Mouse (Mus musculus) adrenal gland, postnatal 10 days (tissue): ENCODE measurements around the gene Gm20422. TPM values are rescaled to one million over a fixed set of nuclear protein-coding genes. Genes with fewer than 3 reads are reported as not detected.
"Not testable (repeated sequence)": the region's sequence is repeated elsewhere in the genome, so short reads cannot be mapped to it uniquely, and the experiment has no call there.

Source experiments
- DNase-seq: peaks from one replicate; pipeline ENCODE4 v3.0.0; 2021; ENCODE audit warnings: mixed read lengths
- total RNA-seq, 2 experiments: library from RNA; stranded (reverse); gene quantifications; 2 replicates each; pipeline ENCODE4 v1.2.3; 2021

Gm20422 gene
- total RNA-seq, 2 experiments from 2014 or later, result 2.8 TPM; not detected in 1

DNA sequence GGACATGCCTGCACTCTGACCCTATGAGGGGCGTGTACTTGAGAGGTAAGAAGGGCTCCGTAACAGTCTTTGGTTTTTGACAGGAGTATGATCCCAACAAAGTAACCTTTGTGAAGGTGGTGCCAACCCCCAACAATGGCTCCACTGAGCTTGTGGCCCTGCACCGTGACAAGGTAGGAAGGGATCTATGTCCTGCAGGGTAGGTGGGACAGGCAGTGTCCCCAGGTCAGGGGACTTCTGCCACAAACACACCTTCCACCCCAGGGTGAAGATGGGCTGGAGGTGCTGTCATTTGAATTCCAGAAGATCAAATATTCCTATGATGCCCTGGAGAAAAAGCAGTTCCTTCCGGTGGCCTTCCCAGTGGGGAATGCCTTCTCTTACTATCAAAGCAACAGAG is 19.0 kb upstream of the Gm20422 start:
- no peak for DNase-seq

DNA sequence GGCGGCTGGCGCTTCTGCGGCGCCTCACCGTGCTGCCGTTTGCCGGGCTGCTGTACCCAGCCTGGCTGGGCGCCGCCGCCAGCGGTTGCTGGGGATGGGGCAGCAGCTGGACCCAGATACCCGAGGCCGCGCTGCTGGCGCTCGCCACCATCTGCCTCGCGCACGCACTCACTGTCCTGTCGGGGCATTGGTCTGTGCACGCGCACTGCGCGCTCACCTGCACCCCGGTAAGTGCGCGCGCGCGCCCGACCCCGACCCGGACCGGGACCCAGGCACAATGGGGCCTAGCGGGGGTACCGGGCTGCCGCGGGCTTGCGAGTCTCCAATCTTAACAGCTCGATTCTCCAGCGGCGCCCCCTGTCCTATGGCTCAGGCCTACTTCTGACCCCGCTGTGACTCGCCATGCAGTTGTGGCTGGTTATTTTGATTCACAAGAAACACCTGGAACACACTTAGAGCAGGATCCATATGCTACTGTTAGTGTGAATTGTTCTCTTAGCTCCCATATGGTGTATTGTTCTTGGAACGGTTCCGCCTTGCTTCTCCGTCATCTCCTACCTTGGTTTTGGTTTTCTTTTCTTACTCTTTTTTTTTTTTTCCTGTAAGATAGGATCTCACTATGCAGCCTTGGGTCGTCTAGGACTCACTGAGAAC is 16.9 kb upstream of the Gm20422 start:
- peak; percentile 58 for DNase-seq

DNA sequence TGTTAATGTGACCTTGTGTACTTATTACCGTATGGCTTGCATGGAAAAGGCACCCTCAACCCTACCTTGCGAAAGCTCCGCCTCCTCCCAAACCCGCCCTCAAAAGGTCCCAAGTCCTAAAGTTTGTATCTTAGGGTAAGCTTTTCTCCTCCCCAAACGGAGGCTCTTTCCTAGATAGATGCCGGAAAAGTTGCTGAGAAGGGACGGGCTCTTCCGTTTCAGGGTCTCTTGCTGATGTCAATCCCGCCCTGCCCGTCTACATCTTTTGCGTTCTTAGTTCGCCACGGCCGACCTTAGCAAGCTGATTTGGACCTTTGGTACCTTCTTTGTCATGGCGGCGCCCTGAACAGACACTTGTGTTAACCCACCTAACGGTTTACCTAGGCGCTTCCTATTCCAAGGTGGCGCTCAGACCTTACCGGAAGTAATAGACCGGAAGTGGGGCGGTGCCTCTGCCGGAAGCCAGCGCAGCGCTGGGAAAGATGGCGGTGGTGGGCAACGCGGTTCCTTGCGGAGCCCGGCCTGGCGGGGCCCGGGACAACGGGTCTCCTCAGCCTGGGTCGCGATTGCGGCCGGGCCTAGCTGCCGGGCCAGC is 16.2 kb upstream of the Gm20422 start, which contains the start of the genes Atp13a1 and Zfp866:
Gene Atp13a1 (plus strand): TSS at position 391 of the 595 bp plus-strand sequence.
Gene Zfp866 (minus strand): TSS at position 406 of the 595 bp plus-strand sequence.
- DNase-seq, result peak; percentile 93

DNA sequence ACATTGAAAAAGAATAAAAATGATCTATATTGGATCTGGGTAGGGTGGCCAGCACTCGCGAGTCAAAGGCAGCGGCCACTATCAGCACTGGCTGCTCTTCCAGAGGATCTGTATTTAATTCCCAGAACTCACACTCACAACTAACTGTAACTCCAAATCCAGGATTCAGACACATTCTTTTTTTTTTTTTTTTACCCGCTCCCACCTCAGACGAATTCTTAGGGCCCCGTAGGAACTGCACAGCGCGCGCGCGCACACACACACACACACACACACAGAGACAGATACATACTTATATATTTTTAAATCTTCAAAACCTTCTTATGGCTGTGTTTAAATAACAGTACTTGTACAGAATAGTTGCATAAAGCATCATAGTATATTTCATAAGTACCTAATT is 15.7 kb upstream of the Gm20422 start:
- DNase-seq, result no peak

DNA sequence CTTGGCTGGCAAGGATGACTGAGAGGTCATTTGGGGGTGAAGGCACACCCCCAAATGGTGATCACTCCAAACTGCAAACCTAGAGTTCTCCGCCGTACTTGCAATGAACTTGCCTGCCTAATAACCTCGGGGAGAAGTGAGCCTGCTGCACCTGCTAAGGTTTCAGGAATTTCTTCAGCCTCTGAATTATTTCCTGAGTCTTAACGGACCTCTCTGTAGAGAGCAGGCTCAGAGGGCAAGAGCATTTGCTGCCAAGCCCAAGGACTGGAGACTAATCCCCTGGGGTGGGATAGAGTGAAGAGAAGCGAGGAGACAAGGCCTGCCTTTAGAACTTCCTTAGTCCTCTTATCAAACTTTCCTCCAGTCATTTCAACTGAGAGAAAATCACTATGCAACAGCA is 15.0 kb upstream of the Gm20422 start:
- DNase-seq, result no peak

DNA sequence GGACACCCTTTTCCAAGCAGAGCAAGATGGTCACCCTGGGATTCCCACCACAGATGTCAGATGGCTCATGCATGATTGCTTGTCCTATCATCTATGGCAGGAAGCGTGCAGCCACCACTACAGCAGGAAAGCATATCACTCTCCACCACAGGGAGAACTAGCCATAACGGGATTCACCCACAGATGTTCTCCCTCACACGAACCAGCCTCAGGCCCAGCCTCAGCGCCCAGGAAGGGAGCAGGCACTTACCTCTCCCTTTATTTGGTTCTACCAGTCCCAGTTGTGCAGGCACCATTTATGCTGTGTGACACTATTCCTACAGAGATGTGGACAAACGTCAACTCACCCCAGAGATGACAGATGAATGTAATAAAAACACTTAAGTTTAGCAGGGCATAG is 14.4 kb upstream of the Gm20422 start:
- no peak for DNase-seq

DNA sequence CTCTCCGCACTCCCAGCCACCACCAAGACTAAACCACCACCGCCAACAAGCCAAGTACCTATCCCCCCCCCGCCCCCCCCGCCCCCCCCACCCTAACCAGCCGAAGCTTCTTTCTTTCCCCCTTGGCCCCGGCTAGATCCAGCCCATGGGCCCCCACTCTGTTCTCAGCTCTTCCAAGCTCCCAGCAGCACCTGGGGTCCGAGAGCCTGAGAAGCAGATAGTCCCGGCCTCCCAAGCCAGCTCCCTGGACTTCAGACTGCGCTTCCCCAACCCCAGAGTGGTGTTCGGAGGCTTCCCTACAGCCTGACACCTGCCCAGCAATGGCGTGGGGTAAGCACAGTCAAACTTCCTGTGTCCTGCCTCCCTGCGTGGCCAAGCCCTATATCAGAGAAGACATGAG is 2.4 kb upstream of the Gm20422 start:
- DNase-seq, result no peak

DNA sequence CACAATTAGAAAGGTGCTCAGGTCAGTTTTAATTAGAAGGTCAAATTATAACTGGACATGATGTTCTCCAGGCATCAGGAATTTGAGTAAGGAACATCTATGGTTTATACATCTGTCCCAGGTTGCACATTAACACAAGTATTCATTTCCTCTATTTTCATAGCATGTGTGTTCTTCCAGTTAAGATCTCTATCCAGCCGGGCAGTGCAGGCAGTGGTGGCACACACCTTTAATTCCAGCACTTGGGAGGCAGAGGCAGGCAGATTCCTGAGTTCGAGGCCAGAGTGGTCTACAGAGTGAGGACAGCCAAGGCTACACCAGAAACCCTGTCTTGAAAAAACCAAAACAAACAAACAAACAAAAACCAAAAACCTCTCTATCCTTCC is 456 bp upstream of the Gm20422 start:
- no peak for DNase-seq

DNA sequence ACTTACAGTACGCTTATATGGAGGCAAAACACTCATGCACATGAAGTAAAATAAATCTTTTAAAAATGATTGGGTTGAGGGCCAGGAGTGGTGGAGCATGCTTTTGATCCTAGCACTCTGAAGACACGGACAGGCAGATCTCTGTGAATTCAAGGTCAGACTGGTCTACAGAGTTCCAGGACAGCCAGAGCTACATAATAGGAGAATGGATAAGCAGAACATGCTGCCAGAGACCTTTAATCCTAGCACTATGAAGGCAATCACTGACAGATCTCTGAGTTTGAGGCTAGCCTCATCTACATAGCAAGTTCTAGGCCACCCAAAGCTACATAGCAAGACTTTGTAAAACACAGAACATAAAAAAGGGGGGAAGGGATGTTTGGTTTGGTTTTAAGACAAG is 2.6 kb downstream of the Gm20422 start:
- DNase-seq, result no peak

DNA sequence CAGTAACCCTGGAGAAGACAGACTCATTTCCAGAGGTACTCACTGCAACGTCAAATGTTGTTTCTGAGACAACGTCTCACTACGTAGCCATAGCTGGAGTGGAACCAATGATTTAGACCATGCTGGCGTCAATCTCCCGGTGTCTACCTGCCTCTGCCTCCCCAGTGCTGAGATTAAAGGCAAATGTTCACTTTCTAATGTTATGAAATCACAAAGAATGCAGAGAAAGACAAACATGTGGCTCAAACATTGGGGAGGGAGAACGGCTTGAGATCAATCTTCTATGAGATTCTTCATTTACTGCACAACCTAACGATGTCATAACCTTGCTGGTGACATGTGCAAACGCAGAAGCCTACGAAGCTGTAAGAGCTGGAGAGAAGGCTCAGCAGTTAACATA is 3.5 kb downstream of the Gm20422 start:
- no peak for DNase-seq

DNA sequence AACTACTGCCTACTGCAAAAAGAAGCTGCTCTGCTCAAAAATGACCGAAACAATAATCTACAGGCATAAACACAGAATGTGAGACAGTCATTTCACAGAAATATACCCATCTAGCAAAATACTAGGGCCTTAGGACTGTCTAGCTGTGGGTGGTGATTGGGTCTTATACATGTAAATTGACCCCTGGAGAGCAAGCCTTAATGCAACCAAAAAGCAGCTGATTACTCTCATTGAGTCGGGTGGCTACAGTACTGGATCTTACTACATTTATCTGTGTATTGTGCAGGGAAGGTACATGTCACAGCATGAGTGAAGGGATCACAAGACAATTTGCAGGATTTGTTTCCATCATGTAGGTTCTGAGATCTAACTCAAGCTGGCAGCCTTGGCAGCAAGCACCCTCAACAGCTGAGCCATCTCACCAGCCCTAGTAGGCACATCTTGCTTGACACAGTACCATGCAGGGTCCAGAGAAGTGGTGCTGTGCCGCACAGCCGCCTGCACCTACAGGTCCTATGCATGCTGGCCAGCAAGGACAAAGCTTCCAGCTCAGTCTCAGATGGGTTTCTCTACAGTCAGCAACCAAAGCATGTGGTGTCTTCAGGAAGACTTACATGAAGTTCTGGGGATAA is 12.8 kb downstream of the Gm20422 start:
- DNase-seq, result no peak

DNA sequence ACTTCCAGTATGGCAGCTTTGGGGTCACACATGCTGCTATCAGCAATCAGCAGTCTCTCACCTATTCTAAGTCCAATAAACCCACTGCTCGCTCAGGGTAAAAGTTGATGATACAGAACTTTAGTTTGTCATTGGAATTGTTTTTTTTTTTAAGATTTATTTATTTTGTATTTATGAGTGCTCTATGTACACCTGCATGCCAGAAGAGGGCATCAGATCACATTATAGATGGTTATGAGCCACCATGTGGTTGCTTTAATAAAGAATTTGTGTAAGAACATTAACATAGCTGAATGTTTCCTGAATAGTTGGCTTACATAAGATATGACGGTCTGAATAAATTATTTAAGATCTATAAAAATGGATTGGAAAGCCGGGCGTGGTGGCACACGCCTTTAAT is 16.4 kb downstream of the Gm20422 start:
- no peak for DNase-seq

DNA sequence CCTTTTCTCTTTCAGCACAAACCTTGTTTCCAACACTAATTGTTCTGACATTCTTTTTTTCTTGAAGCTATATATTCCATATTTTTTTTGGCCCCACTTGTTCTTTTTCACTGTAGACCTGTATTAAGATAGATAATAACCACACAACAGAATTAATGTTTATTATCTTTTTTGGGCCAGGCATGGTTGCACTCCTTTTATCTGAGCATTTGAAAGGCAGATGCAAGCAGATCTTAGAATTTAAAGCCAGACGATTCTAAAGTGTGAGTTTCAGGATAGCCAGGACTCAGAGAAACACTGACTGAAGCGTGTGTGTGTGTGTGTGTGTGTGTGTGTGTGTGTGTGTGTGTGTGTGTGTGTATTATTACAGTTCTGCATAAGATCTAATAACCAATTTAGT is 22.2 kb downstream of the Gm20422 start:
- no peak for DNase-seq

DNA sequence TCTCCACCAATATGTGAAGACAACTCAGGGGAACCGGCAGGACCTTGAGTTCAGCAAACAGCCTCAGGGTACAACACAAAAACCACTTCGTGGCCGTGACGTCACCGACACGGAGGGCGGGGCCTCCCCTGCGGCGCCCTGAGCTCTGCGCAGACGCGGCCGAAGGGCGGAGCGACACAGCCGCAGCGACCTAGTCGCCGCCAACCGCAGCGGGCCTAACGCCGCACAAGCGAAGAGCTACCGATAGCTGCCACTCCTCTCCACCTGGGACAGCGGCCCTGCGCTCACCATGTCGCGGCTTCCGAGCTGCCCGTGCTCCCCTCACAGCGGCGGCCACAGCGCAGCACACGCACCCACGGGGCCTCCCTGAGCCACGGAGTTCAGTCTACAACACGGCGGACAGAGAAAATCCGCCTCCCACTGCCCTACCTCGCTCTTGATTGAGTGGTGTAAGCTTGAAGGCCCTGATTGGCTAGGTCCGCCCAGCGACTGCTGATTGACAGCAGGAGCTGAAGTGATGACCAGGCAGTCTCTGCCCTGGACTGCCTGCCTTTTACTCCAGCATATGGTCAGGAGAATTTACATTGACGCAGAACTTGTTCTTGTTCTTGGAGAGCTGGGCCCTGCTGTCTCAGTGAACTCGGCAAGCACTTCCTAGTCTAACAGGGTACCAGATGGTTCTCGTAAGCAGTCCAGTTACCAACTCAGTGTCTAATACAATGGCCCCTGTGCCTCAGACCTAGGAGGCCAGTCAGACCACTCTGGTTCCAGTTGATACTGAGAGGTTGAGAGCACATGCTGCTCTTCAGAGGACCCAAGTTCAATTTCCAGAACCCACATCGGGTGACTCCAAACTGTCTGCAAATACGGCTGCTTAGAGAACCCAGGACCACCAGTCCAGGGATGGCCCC is 24.9 kb downstream of the Gm20422 start, which contains the start of gene Zfp963:
Gene Zfp963 (minus strand): TSS at position 427 of the 911 bp plus-strand sequence.
- DNase-seq, result peak; percentile 98

DNA sequence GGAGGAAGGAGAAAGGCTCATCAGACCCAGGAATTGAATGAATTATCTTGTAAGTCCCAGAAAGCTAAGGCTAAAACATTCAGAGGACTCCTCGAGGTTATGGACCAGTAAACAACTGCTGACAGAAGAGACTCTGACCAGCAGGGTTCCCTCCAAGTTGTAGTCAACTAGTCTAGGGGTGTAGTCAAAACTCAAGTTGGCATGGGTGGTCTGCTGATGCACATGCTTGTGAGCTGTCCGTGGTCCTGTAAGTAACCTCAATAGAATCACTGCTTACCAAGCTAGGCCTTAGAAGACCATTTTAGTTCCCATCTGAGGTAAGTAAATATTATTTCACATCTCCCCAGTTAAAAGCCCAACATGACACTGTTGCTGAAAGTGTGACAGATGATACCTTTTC is 33.5 kb downstream of the Gm20422 start:
- no peak for DNase-seq

DNA sequence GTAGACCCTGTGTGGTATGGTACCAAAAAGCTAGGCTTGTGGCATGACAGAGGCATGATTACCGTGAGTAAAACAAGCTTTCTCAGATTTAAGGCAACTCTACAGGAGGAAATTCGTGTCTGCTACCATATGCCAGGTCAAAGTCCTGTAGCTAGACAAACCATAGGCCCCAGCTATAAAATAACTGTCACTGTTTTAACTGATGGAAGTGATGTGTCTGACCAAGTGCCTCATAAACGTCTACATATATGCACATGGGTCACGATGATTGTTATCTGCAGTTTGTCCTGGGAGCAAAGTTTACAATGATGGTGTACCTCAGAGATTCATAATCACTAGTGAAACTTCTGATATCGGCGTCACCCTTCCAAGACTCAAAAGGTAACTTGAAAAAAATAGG is 33.9 kb downstream of the Gm20422 start:
- no peak for DNase-seq

DNA sequence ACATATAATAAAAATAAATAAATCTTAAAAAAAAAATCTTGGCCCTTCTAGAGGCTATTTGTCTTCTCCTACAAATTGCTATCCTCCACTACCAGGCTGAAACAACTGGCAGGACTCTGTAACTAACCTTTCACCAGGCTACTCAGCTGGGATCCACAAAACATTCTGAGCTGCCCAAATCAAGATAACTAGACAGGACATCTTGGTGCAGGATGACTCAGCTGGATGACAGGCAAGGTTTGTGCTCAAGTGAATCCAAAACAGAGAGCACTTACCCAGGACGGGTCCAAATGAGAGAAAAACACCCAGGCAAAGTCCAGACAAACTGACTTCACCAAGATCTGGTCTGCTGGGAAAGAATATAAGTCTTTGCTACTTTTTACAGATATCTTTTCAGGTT is 39.2 kb downstream of the Gm20422 start:
- DNase-seq, result no peak

DNA sequence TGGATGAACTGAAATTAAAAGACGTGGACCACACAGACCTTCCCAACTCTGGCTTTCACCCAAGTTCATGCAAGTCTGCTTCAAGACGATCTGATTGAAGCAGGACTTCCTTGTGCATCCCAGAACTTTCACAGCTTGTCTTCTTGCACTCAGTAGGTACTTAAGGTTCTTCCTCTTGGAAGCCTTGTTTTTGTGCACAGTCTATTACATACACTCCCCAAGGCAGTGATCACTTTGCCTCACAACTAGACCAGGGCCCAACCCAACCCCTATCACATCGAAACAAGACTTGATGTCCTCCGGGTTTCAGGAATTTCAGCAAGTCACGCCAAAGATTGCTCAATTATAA is 57.5 kb downstream of the Gm20422 start:
- DNase-seq, result no peak

DNA sequence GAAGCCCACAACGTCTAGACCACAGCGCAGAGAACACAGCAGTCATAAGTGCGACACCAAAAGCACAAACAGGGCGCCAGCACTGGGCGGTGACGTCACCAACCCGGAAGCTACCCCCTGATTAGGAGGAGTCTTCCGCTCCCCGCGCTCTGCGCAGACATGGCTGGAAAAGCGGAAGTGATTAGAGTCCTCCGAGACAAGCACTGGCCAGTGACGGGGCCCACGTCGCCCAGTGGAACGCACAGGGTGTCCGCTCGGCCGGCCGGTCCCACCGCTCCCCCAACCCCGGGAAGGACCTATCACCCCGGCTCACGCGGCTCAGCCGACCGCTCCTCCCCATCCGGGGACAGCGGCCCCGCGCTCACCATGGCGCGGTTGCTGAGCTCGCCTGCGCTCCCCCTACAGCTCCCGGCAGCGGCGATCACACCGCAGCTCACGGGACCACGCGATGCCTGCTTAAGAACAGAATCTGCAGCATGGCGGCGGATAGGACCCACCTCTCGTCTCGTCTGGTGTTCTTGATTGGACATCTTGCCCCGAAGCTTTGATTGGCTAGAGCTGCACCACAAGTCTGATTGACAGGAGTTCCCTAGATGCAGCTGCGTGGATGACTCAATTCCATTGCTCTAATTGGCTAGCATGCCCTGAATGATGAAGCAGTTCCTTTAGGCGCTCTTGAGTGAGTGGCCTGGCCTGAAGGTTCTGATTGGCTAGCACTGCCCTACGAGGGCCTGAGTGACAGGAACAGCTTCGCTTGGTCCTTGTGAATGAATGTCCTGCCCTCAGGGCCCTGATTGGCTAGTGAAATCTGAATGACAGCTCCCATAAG is 58.1 kb downstream of the Gm20422 start:
- DNase-seq, result peak; percentile 96

DNA sequence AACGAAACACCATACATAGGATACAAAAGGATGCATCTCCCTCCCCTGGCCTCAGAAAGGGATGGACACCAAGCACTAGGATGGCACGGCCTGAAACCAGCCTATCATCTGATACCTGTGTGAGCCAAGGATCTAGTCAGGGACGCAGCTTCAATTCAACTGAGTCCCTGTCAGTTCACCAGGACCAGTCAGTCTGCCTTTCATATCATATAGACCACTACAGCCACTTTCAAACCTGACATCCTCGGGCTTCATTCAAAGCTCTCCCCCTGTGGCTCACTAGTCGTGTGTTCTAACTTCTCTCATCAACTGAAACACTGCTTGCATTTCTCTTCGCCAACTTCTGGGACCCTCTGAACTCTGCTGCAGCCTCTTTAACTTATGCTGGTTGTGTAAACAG is 59.3 kb downstream of the Gm20422 start:
- no peak for DNase-seq

DNA sequence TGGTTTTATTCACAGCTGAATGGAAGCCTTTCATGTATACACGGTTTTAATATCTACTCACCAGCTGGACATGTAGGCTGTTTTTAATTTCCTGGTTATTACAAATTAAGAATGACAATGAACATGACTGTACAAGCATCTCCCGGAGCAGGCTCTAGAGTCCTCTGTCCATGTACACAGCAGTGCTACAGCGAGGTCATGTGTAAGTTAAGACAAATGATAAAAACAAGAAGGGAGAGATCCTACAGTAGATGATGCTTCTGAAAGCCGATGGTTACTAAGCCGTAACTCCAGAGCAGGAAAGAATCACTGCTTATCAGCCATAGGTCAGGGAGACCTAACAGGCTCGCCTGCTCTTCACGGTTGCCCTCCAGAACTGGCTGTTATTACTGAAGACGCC is 61.2 kb downstream of the Gm20422 start:
- no peak for DNase-seq

DNA sequence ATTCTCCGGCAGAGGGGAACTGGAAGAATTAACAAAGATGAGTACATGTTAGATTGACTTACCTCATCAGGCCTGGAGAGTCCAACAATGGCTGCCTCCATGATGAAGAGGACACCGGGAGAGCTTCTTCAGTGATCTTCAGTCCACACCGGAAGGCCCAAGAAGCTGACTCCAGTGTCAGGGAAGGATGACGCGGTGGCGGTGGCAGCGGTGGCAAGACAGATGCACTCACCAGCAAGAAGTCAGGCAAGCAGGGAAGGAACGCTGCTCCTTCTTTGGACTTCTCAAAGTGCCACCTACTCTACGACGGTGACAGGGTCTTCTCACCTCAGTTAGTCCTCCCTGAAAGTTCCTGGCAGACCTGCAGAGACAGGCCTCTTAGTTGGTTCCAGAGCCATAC is 64.1 kb downstream of the Gm20422 start, which contains the start of gene Zfp869:
Gene Zfp869 (minus strand): TSS at position 101 of the 400 bp plus-strand sequence.
- not testable (repeated sequence) for DNase-seq
